Mouse (Mus musculus): ENCODE results near the gene Ccdc194. TPM values are rescaled to one million over a fixed set of nuclear protein-coding genes. Genes with fewer than 3 reads are reported as not detected.

Ccdc194 gene
- polyA plus RNA-seq, 1 experiment, result 0.16 TPM

DNA sequence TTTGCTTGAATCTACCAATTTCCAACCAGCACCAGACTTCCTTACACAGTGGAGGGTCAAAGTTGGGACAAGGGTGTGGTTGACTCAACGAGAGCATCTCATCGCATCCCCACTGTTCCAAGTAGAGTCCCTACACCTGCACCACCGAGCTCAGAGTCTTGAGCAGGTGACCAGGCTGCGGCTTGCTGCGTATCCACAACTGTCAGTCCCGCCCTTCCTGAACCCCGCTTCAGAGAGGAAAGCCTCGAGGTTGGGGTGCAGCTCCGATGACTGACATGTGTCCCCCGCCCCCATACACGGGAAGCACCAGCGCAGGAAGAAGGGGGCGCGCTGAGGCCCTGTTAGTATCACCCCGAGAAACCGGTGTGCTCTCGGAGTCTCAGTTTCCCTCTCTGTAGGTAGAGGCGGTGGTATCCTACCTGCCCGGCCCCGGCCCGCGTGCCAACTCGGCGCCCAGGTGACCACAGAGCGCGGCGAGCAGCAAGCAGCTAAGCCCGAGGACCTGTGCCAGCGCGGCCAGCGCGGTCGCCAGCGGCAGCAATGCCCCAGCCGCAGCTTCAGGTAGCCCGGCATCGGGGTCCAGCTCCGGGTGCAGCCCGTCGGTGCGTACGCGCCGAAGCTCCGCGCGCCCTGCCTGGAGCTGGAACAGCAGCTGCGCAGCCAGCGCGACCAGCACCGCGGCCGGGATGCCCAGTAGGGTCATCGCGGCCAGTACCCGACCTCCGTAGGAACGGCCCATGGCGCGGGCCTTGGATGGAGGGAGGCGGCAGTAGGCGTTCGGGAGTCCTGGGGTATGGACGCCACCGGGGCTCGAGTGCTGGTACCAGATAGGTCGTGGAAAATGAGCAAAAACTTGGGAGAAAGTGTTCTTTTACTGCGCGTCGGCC, 32.8 kb upstream of the Ccdc194 start, which contains the start of gene Tmem221:
Tmem221 (minus strand) TSS at position 801 of the 887 bp plus-strand sequence.
- Histone ChIP-seq H3K27me3 (replicated peaks) (peaks cover 31% of the 10 kb centered on the region), H3K36me3 (replicated peaks; ENCODE audit: low read length) (no peaks in the 10 kb centered on the region), H3K4me3 (replicated peaks) (peak within 1 kb of the TSS; percentile 92), H3K4me1 (peaks cover 91% of the 10 kb centered on the region), H3K9me3 (no peaks in the 10 kb centered on the region)
- no peak for TF ChIP-seq GATA1 (IDR thresholded peaks at IDR 0.05; ENCODE audit: borderline replicate concordance, low read length)
- TF ChIP-seq FLI1 (IDR thresholded peaks at IDR 0.05; ENCODE audit: low read length), result no peak

DNA sequence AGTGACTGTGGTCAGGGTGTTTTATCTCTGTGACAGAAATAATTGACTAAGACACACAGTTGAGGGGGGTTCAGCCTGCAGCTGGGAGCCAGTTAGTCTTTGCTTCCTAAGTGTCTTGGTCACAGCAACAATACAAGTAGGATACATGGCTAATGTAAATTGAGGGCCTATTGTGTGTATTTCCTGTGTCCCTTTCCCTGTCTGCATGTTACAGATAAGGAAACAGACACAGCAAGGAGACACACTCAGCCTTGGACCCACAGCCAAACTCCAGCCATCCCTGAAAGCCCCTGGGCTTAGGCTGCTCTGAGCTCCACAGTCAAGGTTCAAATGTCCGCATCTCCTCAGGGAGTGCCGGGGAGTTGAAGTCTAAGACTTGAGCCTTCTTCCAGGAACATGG, 29.1 kb upstream of the Ccdc194 start:
- Histone ChIP-seq H3K27me3 (replicated peaks) (peaks cover 26% of the 10 kb centered on the region), H3K4me3 (replicated peaks) (peak overlapping the region; percentile 43), H3K36me3 (replicated peaks; ENCODE audit: low read length) (no peaks in the 10 kb centered on the region), H3K9me3 (no peaks in the 10 kb centered on the region), H3K4me1 (peaks cover 71% of the 10 kb centered on the region)
- no peak for TF ChIP-seq GATA1 (IDR thresholded peaks at IDR 0.05; ENCODE audit: borderline replicate concordance, low read length)
- no peak for TF ChIP-seq FLI1 (IDR thresholded peaks at IDR 0.05; ENCODE audit: low read length)

GRCm38 (mm10) chr8:71554001-71554400, 28.5 kb upstream of the Ccdc194 start:
- H3K36me3 ChIP-seq (replicated peaks; ENCODE audit: low read length), result peaks cover 4% of the 10 kb centered on the region
- TF ChIP-seq GATA1 (IDR thresholded peaks at IDR 0.05; ENCODE audit: borderline replicate concordance, low read length) (no peak), FLI1 (IDR thresholded peaks at IDR 0.05; ENCODE audit: low read length) (no peak)
- no peaks in the 10 kb centered on the region for H3K9me3 ChIP-seq
- peaks cover 64% of the 10 kb centered on the region for H3K4me1 ChIP-seq
- peaks cover 24% of the 10 kb centered on the region for H3K27me3 ChIP-seq (replicated peaks)
- peak overlapping the region; percentile 43 for H3K4me3 ChIP-seq (replicated peaks)

DNA sequence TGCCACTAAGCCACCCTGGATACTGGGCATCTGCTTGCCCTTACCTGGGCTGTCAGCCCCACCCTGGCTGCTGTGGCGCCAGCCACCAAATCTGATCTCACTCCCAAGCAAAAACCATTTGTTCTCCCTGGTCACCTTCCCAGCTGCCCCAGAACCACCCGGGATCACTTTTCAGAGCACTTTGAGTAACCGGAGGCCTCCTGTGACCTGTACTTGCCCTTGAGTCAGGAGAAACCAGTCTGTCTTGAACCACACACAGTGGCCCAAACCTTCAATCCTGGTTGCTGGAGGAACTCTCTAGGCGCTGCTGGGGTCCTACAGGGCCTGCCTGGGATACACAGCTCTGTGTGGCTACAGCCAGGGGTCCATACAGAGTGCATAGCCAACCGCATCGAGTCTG, 27.3 kb upstream of the Ccdc194 start:
- Histone ChIP-seq H3K4me1 (peaks cover 52% of the 10 kb centered on the region), H3K4me3 (replicated peaks) (no peak overlapping the region), H3K9me3 (no peaks in the 10 kb centered on the region), H3K27me3 (replicated peaks) (peaks cover 14% of the 10 kb centered on the region), H3K36me3 (replicated peaks; ENCODE audit: low read length) (peaks cover 14% of the 10 kb centered on the region)
- no peak for TF ChIP-seq GATA1 (IDR thresholded peaks at IDR 0.05; ENCODE audit: borderline replicate concordance, low read length)

GRCm38 (mm10) chr8:71550754-71551153, 25.2 kb upstream of the Ccdc194 start:
- TF ChIP-seq FLI1 (IDR thresholded peaks at IDR 0.05; ENCODE audit: low read length), result no peak
- TF ChIP-seq GATA1 (IDR thresholded peaks at IDR 0.05; ENCODE audit: borderline replicate concordance, low read length), result no peak
- Histone ChIP-seq H3K4me1 (peaks cover 37% of the 10 kb centered on the region), H3K4me3 (replicated peaks) (no peak overlapping the region), H3K36me3 (replicated peaks; ENCODE audit: low read length) (peaks cover 33% of the 10 kb centered on the region), H3K27me3 (replicated peaks) (no peaks in the 10 kb centered on the region), H3K9me3 (no peaks in the 10 kb centered on the region)

- H3K36me3 ChIP-seq (replicated peaks; ENCODE audit: low read length), result peaks cover 48% of the 10 kb centered on the region
- no peaks in the 10 kb centered on the region for H3K27me3 ChIP-seq (replicated peaks)
- H3K4me1 ChIP-seq, result peaks cover 20% of the 10 kb centered on the region
- TF ChIP-seq FLI1 (IDR thresholded peaks at IDR 0.05; ENCODE audit: low read length) (no peak), GATA1 (IDR thresholded peaks at IDR 0.05; ENCODE audit: borderline replicate concordance, low read length) (no peak)
- H3K9me3 ChIP-seq, result no peaks in the 10 kb centered on the region
- H3K4me3 ChIP-seq (replicated peaks), result no peak overlapping the region
Measured at GRCm38 (mm10) chr8:71547590-71547989, 22.1 kb upstream of the Ccdc194 start.

- Histone ChIP-seq H3K4me1 (peaks cover 22% of the 10 kb centered on the region), H3K36me3 (replicated peaks; ENCODE audit: low read length) (peaks cover 48% of the 10 kb centered on the region), H3K4me3 (replicated peaks) (peak overlapping the region; percentile 62), H3K27me3 (replicated peaks) (no peaks in the 10 kb centered on the region), H3K9me3 (no peaks in the 10 kb centered on the region)
- TF ChIP-seq FLI1 (IDR thresholded peaks at IDR 0.05; ENCODE audit: low read length), result no peak
- TF ChIP-seq GATA1 (IDR thresholded peaks at IDR 0.05; ENCODE audit: borderline replicate concordance, low read length), result no peak
Measured at GRCm38 (mm10) chr8:71545053-71545452, 19.5 kb upstream of the Ccdc194 start.

GRCm38 (mm10) chr8:71543755-71544154, 18.2 kb upstream of the Ccdc194 start:
- Histone ChIP-seq H3K4me1 (peaks cover 29% of the 10 kb centered on the region), H3K36me3 (replicated peaks; ENCODE audit: low read length) (peaks cover 42% of the 10 kb centered on the region), H3K4me3 (replicated peaks) (peak overlapping the region; percentile 99), H3K9me3 (no peaks in the 10 kb centered on the region), H3K27me3 (replicated peaks) (no peaks in the 10 kb centered on the region)
- TF ChIP-seq GATA1 (IDR thresholded peaks at IDR 0.05; ENCODE audit: borderline replicate concordance, low read length) (no peak), FLI1 (IDR thresholded peaks at IDR 0.05; ENCODE audit: low read length) (no peak)

DNA sequence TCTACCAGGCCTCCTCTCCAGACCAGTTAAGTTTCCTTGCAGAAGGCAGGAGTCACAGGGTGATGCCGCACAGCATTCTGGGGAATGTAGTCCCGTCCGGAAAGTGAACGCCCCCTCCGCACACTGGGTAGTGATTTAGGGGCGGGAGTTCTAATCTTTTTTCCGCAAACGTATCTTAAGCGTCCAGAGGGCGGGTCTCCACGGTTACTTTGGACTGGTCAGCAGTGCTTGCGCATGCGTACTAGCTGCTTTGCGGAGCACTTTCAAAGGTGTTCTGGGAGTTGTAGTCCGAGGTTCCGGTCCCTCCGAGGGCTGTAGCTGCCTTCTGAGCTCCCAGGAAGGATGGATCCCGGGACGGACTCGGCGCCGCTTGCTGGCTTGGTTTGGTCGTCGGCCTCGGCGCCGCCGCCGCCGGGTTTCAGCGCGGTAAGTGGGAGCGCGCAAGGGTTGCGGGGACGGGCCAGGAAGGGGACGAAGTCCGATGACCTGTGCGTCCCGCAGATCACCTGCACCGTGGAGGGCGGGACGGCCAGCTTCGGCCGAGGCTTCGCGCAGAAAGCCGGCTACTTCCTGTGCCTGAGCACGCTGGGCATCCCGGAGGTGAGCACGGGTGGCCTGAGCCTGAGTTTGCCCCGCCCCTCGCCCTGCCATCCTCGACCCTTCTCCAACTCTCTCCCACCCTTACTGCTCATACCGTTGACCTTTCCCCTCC, 17.3 kb upstream of the Ccdc194 start, which contains the start of gene Mvb12a:
Mvb12a (plus strand) TSS at position 291 of the 712 bp plus-strand sequence.
- Histone ChIP-seq H3K4me1 (peaks cover 38% of the 10 kb centered on the region), H3K27me3 (replicated peaks) (no peaks in the 10 kb centered on the region), H3K4me3 (replicated peaks) (peak within 1 kb of the TSS; percentile 99), H3K9me3 (no peaks in the 10 kb centered on the region), H3K36me3 (replicated peaks; ENCODE audit: low read length) (peaks cover 34% of the 10 kb centered on the region)
- TF ChIP-seq GATA1 (IDR thresholded peaks at IDR 0.05; ENCODE audit: borderline replicate concordance, low read length) (0 out of 3 replicates have a peak, but pooled peaks have one; percentile 11), FLI1 (IDR thresholded peaks at IDR 0.05; ENCODE audit: low read length) (no peak)

Data from megakaryocyte, embryonic 14.5 days (primary cell).